Mouse (Mus musculus) adrenal gland, postnatal 25 days (tissue): ENCODE results near the gene Tmod1. TPM values are rescaled to one million over a fixed set of nuclear protein-coding genes. Genes with fewer than 3 reads are reported as not detected.

ENCODE experiments used
- DNase-seq: peaks from one replicate; pipeline ENCODE4 v3.0.0; 2021; ENCODE audit warnings: mixed read lengths
- long read RNA-seq: library from polyadenylated mRNA; stranded (forward); transcript quantifications from one replicate; pipeline ENCODE4 v2.0.0, GENCODE M21; 2021
- total RNA-seq: library from RNA; stranded (reverse); gene quantifications from 2 replicates; pipeline ENCODE4 v1.2.3, GENCODE M21; 2021

Gene Tmod1
- total RNA-seq: 2.1 and 5.2 TPM in 2 replicates
- long read RNA-seq, partial matches to known transcripts: 0 of 2 reads
- long read RNA-seq, other reads (novel, unspliced or antisense): 1 of 2 reads

DNA sequence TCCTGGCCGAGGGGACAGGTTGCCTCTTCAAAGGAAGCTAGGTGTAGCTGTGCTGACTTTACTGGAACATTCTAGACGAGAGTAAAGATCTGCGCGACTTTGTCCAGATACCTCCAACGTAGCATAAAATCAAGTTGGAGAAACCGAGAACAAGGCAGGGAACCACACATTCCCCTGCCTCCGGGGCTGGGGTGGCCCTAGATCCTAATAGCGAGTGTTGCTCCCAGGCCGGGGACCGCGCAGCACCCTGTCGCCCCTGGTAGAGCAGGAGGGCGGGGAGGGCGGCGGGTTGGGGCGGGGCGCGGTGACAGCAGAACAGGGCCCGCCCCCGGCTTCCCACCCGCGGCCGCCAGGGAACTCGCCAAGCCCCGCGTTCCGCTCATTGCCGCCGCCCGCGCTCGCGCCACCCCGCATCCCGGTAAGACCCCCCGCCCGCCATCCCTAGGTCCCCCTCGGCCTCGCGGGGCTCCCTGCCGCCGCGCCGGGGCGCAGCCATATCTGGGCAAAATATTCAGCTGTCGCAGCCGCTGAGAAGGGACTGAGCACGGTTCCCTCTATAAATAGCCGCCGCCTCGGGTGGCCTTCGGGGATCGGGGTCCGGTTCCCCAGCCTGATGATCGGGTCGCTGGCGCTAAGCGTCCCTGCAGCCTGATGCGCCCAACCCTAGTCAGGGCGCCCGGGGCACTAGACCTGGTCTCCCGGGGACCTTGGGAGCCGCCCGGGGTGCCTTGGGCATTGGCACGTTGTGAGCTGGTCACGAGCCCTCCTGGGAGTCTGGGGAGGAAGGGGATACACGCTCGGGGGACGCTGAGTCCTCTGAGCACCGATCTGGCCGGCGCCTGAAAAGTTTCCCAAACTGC lies at the start of gene Tmod1:
Gene Tmod1, plus strand, starts transcription at position 44 of the 860 bp plus-strand sequence.
- DNase-seq: peak; percentile 81

GRCm38 (mm10) chr4:45990427-45991135 lies 48.2 kb upstream of the Tmod1 start:
- DNase-seq: no peak

DNA sequence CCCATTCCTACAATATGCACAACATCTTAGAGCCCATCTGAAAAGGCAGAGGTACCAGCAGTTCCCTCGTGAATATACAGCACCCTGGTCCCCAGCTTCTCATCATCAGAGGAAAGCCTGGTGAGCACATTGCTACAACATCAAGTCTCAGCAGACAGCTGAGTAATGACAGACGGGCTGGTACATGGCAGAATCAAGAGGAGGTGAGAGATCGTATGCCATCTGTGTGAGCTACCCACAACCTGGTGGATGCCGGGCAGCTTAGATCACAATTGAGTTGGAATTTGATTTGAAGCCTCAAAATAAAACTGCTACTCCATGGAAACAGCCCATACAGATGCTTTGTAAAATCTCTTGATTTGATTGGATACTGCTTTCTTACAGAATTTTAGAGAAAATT lies 40.2 kb upstream of the Tmod1 start:
- DNase-seq: no peak

GRCm38 (mm10) chr4:46008142-46008793 lies 30.5 kb upstream of the Tmod1 start:
- DNase-seq: no peak

DNA sequence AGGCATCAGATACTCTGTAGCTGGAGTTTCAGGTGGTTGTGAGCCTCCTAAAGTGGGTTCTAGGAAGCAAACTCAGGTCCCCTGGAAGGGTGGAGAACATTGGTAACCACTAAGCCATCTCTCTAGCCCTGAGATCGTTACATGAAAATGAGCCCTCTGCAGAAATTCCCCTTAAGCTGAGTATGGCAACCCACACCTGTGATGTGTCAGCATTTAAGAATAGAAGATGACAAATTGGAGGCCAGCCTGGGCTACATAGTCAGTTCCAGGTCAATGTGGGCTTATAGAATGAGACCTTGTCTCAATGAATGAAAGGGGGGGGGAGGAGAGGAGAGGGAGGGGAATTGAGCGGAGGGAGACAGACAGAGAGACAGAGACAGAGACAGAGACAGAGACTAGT lies 27.0 kb upstream of the Tmod1 start:
- DNase-seq: no peak

DNA sequence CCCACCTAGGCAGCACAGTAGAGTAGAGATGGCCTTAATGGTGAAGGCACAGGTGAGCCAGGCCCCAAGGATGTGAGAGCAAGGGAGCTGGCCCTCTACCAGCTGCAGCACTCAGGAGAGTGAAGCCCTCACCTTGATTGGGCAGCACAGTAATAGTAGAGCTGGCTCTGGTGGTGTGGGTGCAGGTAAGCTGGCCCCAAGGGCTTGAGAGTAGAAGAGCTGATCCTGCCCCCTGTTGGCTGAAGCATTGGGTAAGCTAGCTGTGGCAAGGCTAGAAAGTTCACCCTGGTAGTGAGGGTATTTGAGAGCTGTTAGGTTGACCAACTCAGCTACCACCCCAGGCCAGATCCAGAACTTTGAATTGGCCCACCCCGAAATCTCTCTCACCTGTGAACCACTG lies 23.1 kb upstream of the Tmod1 start:
- DNase-seq: no peak

- DNase-seq: no peak
These were observed 15.7 kb upstream of the Tmod1 start for GRCm38 (mm10) chr4:46023021-46023481.

GRCm38 (mm10) chr4:46025893-46026292 lies 12.8 kb upstream of the Tmod1 start:
- peak; percentile 44 for DNase-seq

DNA sequence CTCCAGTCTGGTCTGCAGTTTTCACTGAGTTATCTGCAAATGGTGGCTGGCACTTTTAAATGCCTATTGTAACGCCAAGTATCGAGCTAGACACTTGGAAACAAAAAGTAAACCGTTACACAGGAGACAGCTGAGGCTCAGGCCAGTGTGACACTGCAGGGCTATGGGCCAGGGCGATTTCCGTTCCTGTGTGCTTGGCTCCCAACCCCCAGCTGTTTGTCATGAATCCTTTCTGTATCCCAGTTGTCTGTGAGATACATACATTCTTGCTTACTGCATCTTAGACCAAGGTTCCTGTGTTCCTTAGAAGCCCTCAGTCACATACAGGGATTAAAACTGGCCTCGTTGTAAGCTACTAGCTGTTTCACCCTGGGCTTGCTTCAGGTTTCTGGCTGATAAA lies 10.5 kb upstream of the Tmod1 start:
- no peak for DNase-seq

DNA sequence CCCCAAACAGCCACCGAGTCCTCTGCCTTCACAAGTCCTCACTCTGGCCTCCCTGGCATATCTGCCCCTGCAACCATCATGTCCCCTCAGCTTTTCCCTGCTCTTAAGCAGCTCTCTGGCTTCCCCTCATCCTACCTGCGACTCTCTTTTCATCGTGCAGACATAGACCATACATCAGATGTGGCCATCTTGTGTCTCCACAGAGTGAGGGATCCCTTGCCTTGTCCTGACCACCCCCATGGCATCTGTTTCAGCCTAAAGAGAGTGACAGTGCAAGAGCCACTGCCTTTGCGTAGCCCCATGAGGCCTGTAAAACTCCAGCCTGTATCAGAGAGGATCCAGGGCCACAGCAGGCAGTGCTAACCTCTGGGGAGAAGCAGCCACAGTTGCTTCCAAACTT lies 10.0 kb upstream of the Tmod1 start:
- DNase-seq: no peak

DNA sequence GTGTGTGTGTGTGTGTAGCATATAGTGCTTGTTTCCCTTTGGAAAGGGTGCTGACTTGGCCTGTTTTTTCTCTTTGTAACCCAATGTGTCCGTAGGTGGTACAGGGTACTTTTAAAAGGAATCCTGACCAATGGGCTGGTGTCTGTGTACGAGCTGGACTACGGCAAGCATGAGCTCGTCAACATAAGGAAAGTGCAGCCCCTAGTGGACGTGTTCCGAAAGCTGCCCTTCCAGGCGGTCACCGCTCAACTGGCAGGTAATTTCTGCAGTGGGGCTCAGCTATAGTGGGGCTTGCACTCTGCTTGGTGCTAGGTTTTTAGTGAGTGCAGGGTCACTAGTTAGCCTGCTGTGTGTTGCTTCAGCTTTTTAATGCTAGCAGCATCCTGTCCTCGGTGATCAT lies 9.2 kb upstream of the Tmod1 start:
- DNase-seq: peak; percentile 17

DNA sequence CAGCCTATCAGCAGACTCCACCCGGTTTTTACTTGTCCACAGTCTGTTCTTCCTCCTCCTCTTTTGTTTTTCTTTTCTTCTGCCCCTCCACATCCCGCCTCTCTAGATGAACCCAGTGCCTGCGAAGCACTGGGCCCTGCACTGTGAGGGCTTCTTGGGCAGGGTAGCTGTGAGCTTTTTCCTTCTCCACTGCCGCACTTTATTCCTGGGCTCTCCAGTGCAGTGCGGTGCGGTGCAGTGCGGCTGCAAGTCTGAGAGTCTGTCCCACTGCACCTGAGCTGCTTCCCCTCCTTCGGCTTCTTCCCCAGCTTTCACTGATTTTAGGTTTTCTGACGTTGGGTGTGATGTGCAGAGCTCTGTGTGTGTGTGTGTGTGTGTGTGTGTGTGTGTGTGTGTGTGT lies 6.3 kb upstream of the Tmod1 start:
- no peak for DNase-seq

DNA sequence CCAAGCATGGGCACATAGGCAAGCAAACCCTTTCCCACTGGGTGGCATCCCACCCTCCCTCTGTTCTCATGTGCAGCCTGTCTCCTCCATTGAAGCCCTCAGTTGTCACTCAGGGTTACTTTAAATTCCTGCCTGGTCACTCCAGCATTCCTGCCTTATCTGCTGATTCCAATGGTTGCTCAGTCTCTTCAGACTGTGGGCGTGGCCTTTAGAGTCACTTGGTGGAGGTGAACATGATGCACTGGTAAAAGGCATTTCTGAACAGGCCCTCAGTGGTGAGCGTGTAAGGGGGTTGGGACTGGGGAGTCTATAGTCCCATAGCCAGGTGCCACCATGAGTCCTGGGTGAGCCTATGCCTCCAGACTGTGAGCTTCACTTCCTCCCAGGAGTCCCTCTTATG lies 5.5 kb upstream of the Tmod1 start:
- DNase-seq: no peak

DNA sequence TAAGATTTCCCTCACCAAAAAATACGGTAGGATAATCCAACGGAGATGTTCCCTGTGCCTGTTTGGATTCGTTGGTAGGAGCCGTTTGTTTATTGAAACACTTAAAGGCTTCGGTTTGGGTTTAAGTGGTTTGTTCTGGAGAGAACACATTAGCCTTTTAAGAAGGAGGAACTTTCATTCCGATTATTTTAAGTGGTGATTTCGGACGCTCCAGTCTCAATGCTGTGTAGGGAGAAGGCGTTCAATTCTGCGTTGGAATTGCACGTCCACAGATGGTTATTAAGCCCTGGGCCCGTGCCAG lies 194 bp upstream of the Tmod1 start:
- no peak for DNase-seq

- DNase-seq: no peak
These were observed 1.2 kb downstream of the Tmod1 start for GRCm38 (mm10) chr4:46039899-46040298.

DNA sequence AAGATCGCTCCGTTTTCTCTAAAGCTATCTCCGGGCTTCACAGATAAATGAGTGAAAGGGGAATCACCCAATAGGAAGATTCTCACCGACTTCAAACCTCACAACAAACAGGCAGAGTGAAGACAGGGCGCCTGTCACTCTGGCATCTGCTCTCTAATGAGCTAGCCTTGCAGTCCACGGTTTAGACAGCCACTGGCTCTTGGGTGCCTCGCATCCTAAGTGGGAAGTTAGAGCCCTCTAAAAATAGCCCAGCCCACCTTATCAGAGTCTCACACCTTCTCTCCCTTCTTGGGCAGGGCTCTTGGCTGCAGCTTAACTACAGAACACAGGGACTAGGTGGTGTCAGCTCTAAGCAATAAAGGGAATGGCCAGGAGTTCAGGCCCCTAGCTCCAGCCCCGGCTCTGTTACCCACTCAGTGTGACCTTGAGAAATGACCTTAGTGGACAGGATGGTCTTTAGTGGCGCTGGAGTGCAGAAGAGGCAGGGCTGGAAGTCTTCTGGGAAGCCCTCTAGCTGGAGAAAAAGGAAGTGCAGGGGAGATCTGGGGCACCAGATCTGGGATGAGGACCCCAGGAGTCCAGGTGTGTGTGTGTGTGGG lies 2.0 kb downstream of the Tmod1 start:
- DNase-seq: no peak

GRCm38 (mm10) chr4:46041761-46042504 lies 3.2 kb downstream of the Tmod1 start:
- peak; percentile 37 for DNase-seq

GRCm38 (mm10) chr4:46042505-46042850 lies 3.7 kb downstream of the Tmod1 start:
- DNase-seq: no peak

DNA sequence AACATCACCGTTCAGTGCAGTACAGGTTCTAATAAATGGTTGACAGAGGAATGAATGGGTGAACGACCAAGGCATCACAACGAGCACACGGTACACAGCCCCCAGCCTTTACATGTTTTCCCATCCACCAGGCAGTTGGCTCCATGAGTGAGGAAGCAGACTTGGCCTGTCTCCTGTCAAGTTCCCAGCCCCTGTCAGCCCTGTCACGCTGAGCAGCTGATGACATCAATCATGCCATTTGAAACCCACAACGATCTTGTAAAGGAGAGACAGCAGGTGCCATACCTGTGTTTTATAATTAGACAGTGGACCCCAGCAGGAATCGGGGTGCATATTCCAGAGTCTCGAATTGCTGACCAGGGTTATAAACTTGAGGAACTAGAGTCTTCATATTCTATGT lies 4.6 kb downstream of the Tmod1 start:
- DNase-seq: no peak

GRCm38 (mm10) chr4:46047971-46048370 lies 9.2 kb downstream of the Tmod1 start:
- no peak for DNase-seq

DNA sequence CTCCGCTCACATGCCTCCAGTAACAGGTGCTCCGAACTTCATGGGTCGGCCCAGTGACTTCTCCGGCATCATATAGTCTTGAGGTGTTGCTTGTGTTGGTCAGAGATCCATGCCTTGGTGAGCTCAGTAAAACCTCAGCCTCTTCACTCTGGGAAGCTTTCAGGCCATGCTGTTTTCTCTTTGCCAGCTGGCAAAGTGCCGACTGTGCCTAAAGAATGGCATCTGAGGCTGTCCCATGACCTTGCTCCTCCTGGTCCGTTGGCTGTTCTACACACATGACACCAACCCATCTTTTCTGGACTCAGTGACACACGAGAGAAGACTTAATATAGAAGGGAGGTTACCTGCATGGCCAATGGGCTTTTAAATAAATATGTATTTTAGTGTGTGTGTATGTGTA lies 9.7 kb downstream of the Tmod1 start:
- no peak for DNase-seq
